Mouse (Mus musculus) kidney, adult 8-10 months (tissue): Measurements from ENCODE around the gene Rab3c.

ENCODE experiments used
- DNase-seq, 2 experiments: peaks; one replicate each; pipeline ENCODE4 v3.0.0; 2022

Gene Rab3c

DNA sequence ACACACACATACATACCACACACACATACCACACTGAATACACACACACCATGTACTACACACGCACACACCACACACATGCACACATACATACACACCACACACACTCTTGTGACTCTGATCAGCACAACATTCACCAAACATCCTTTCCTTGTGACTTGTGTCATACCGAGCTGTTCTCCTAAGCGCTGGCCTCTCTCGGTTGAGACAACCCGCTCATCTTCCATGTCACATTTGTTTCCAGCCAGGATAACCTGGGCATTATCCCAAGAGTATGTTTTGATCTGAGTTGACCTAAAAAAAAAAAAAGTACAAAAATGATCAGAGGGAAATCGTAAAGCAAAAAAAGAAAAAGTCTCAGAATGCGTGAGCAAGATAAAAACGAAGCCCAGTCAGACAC, 196.8 kb downstream of the Rab3c start:
- no peak for DNase-seq

DNA sequence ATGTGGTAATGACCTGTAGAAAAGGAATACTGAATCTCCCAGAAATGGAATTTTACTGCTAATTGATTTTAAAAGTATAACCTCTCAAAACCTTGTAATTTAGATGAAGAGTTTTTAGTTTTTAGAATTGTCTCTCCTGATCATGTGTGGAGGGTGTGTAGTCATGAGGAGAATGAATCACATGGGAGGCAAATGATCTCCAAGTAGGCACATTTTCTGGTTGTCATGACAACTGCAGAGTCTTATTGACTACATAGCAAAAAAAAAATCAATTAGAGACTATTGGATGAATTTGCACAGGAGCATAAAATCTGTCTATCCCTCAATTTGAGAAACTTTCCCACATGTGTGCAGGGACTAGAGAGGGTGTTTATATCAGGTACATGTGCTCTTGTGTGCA, 199.6 kb downstream of the Rab3c start:
- no peak for DNase-seq

DNA sequence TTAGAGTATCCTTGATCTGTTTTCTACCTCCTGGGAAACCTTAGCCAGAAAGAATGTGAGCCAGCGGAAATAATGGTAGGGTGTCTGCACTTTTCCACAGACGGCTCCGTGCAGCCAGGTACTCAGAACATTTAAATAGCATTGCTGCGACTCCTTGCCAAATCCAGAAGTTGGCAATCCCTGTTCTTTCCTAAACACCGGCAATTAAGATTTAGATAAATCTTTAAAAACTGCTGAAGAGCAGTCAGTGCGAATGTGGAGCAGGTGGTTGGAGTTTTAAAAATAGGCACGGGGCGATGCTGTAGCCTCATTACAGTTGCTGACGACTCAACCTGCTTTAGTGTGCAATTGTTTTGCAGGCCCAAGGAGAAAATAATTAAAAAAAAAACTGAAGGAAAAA, 205.2 kb downstream of the Rab3c start:
- no peak for DNase-seq

DNA sequence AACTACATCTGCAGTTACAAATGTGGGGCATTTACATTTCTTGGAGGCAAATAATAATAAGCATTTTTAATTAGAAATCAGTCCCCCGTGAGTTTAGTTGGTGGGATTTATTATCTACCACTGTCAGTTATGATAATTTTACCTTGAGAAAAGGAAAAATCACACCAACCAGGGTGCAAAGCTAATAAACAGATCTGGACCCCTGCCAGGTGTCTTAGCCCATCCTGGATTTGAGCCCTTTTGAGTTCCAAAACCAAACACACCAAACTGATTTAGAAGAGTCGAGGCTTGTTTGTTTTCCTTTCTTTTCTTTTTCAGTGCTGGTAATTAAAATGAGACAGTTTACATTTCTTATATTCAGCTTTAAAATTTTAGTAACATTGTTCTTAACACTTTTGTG, 206.6 kb downstream of the Rab3c start:
- no peak for DNase-seq

DNA sequence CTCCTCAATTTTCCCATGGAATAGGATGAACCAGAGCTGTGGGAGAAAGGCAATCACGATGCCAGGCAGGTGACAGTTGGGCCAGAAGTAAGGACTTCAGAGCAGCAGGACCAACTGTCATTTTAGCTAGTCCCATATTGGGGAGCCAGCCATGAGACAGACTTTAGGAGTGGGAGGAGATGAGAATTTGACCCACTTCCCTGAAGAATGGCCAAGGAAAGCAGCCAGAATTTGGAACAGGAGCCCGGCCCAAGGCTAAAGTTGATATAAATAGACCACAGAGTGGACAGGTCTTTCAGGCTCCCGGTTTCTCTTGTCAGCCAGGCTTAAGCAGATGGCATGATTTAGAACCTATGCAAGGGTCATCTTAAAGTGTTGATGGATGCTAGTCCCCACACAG, 213.6 kb downstream of the Rab3c start:
- DNase-seq, result no peak

DNA sequence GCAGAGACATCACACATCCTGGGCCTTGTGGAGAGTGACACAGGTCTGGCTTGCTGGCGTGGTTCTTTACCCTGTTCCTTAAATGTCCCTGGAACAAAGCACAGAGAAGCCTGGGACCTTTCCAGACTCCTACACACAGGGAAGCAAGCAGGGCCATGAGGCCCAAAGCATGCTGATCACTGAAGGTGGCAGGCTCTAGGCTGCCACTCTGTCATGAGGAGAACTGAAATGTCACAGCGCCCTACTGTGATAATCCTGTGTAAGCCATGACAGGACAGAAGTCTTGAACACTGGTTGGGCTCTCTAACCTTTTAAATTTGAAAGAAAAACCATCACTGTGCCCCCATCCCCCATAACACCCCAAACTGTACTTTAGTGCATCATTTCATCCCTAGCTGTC, 214.1 kb downstream of the Rab3c start:
- no peak for DNase-seq

DNA sequence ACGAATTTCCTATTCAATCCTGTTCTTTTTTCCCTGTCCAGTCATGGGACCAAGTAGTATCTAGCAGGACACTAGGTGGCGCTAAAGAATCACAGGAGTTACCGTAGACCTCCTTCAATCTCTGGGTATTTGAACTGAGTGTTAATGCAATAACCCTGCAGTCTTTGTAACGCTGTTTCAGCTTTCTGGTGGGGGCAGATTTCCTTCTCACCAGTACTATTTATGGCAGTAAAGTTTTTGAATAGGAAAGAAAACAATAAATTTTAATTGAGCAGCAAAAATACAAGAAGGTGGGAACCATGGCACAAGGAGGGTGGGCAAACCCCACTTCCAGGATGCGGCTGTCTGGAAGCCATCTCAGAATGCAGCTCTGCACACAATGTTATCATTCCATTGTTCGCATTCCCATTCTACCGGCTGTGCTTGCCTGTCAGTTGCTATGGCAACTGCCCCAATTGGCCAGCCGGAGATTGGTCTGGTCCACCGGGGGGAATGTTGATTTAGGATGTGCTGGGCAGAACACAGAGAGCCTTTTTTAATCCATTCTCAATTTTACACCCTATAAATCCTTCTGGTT, 217.9 kb downstream of the Rab3c start:
- peak; percentile 36 to 67 for DNase-seq

DNA sequence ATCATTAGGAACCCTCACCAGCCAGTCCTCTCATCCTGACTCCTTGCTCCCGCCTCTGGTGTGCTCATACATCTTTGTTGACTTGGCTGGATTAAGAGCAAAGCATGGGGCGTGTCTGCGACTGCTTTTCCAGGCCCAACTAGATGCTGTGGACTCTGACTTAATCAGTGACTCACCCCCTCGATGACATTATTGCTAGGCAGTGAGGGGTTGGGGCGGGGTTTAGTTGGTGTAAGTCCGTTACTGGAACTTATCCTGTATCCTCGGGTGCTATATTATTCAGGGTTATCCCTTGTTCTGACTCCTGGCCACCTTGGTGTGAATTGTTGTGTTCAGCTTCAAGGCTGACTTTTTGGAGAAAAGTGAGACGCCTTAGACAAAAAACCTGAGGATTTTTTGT, 218.5 kb downstream of the Rab3c start:
- DNase-seq, result no peak

DNA sequence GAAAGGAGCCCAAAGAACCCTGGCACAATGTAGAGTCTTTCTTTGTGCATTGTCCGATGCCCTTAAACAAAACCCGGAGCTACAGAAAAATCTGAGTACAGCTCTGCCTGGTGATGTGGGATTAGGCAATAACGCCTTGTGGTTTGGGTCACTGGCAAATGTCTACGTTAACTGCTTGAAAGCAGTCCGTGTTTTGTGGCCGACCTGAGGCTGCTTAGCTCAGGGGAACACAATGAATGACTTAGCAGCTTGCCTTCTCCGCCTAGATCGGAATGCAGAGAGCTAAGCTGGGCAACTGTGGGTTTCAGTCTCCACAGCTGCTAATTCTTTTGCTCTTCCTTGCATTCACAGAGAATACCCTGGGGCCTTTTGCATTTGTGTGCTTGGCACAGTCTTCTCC, 226.3 kb downstream of the Rab3c start:
- no peak for DNase-seq

DNA sequence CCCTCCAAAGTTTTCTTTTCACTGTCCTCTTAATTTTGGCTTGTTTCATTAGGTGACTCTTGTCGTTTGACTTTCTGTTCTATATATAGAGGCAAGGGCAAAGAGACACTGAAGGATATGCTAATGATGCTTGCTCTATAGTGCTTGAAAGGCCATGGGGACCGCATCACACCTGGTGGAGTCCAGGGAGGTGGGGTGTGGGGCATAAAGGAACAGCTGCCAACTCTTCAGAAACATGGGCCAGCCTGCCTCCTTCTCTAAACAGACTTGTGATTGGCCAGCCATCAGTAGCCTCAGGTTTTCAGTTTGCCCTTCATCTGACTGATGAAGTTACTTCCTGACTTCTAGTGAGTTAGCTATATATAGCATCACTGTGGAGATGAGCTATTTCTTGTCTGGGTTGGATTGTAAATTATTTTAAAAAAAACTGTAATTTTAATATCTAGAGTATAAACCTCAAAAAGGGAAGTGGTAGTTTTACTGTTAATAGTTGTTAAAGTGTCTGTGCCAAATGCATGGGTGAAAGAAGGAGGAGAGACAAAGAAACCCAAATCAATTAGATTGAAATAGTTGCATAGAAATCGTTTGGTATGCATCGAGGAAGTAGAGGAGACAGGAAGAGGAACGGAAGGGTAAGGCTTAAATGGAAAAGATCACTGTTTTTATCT, 231.9 kb downstream of the Rab3c start:
- DNase-seq, result no peak

DNA sequence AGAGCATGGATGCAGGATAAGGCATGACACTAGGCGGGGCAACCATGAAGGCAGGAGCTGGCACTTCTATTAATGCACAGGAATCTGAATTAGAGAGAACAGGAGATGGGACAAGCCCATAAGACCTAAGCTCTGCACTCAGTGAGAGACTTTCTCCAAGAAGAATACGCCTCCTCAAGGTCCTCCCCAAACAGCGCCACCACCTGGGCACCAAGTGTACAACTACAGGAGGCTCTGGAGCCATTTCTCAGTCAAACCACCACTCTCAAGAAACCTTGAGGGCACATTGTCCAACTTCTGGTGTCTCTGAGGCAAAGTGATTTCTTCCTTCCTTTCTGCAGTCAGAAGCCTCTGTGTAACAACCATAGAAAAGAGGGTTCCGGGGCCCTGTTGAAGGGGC, 236.4 kb downstream of the Rab3c start:
- DNase-seq, result no peak

DNA sequence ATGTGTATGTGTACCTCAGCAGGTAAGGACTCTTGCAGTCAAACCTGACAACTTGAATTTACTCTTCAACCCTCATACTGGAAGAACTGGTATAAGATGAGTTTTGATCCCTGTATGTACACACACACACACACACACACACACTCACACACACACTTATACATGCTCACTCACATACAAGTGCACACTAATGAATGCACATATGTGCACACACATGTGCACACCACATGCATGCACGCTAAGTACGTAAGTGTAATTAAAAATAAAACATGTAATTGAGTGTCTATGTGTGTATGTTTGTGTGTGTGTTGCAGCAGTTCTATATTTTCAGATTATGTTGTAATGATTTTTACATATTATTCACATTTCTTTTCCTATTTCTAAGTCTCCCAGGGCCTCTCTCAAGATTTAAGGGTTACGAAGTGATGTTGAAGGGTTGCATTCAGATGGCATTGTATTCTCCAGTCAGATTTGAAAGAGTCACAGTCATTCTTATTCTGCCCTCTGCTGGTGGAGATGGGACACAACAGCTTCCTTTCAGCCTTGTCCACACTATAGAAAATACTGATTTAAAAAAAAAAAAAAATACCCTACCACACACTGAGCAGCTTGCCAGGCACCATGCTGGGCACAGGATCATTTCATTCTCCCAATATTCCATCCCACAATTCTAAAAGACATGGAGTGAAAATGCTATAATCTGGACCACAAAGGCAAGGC, 240.9 kb downstream of the Rab3c start:
- DNase-seq, result peak in 1 of 2 experiments; percentile 14

DNA sequence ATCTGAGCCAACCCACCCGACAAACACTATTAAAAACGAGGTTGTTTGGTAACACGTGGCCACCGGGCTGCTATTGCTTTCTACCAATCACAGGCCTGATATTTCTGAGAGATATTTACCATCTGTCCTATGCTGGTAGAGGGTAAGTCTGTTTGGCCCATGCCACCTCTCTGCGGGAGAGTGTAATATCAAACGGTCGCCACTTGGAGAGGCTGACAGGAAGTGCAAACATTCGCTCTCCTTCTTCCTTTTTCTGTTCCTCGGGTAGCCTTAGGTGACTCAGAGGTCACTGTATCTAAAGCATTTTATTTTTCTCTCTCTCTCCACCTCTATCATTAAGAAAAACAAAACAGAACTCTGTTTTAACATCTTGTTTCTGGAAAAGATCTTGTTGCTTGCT, 241.6 kb downstream of the Rab3c start:
- DNase-seq, result no peak

DNA sequence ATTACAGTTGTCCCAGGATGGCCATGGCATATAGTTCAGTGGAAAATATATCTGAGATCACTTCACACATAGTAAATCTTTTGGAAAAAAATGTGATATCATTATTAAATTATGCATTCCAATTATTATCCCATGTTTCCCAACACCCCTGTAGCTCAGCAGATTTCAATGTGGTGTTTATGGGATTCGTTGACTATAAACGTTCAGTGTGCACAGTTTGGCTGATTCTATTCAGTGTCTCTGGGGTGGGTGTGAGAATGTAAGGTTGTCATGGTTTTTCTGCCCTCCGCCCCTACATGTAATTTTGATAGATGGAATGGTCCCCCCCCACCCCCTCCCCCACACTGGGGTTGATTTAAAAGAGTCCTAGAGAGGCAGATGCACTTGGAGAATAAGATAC, 242.3 kb downstream of the Rab3c start:
- DNase-seq, result no peak

DNA sequence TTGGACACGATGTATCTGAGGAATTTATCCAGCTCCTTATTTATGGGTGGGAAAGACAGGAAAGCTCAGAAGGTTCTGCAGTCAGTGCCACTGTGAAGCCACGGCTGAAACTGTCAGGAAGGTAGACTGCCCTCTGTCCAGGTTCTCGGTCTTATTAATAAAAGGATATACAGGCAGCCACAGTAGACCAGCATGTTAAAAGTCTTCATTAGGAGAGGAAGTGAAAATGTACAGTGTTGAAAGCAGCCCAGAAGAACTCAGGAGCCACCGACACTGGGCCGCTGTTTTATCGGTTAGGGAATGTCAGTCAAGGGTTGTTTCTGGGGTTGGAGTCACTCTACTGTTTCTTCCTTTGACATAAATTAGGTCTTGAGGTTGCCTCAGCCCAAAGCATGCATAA, 245.9 kb downstream of the Rab3c start:
- DNase-seq, result no peak

DNA sequence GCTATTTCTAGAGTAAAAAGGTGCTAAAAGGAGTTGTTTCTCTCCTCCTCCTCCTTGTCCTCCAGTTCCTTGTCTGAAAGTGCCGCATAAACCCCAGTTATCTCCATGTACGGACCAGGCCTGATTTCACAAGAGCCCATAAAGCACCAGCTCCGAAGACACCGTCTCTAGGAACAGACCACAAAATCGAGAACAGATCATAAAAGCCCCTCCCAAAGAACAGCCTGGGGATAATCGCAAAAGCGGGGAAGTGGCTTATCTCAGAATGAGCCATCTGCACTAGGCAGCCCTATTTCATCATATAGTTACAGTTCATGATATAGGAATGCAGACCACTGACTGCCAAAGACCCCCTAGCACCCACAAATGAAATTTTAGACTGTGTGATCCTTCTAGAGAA, 246.8 kb downstream of the Rab3c start:
- DNase-seq, result no peak

DNA sequence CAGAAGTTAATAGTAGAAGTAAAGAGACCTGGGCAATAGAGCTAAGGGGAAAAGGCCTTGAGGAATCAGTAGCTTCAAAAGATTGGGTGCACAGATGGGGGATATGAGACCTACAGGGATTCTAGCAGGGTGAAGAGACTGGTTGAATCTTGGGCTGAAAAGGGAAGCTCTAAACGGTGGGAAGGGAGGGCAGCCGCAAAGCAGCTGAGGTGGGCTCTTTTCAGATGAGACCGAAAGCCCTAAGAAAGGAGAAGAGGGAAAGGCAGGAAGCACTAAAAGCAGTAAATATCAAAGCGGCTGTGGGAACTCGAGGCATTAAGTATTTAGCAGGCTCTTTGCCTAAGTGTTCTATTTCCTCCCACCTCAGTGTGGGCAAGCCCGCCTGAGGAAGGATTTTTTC, 248.9 kb downstream of the Rab3c start:
- DNase-seq, result no peak

DNA sequence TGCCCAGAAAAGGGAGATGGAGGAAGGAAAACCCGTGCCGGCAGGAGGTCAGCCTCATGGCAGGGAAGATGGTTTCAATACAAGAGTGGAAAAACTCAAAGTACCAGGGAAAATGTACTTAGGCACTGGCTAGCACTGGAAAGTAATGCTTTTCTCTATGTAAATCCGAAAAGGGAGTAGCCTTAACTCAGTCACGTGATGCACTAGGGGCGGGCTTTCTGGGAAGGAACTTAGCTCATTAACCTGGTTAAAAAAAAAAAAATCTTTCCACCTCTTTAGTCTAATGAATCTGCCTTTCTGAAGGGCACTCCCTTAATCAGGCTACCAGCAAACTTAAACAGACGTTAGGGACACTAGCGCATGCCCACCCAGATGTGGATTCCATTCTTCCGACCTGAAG, 249.7 kb downstream of the Rab3c start:
- no peak for DNase-seq

DNA sequence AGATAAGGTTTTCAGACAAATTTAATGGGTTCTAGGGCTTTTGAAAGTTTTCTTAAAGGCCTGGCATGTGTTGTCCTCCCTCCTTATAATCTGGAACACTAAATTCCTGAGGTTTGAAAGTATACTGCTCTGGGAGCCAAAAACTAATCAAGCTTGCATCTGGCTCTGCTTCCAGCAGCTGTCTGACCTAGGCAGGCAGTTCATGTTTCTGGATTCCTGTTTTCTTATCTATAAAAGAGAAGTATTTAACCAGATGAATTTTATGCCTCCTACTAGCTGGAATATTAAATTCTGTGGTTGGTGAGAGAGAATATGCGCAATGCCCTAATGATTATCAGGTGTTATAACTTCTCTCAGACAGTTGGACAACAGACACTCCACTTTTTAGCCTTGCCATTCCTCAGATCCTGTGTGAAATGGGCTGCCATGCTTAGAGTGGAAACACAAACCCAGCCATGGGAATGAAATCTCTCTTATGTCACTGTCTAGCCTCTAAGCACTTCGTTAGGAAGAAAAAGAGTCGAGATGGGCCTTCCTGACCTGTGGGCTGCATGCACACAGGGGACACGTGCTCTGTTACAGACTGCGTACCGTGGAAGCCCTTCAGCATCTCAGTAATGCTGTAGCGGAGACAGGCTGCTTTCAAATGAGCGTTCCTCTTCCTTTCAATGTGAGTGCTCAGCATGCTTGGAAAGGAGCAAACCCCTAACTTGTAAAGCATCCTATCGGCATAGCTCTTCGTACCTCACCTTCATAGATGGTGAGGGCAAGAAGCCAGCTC, 256.2 kb downstream of the Rab3c start:
- DNase-seq, result no peak

DNA sequence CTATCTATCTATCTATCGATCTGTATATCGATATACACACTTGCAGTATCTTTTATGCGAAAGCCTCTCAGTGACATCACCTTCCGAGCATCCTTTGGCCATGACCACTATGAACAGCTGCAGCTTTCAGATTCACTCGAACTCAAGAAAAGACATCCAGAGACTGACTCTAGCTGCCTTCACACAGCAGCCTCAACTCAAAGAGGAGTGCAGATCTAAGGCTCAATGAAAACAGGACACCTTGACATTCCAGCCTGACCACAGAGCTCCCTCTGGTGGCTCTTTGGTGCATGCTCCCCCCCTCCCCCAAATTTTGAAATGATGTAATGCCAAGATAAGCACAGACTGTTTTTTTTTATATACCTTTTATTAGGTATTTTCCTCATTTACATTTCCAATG, 257.8 kb downstream of the Rab3c start:
- DNase-seq, result no peak

DNA sequence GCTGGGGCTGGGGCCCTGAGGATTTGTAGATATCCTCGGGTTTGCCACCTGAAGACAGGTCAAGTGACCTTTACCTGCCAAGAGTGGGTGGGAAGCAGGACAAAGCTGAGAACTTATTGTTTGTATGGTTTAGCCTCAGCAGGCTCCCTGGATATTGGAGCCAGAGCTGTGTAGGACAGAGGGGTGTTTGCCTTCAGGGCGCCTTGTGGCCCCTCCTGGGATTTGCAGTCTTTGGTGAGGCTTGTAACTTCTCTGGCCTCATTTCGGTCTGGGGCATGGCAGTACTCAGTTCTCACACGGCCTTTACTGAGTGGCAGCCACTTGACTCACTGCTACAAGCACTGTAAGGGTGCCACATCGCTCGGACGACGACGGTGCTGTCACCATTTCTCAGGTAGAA, 261.0 kb downstream of the Rab3c start:
- DNase-seq, result no peak

DNA sequence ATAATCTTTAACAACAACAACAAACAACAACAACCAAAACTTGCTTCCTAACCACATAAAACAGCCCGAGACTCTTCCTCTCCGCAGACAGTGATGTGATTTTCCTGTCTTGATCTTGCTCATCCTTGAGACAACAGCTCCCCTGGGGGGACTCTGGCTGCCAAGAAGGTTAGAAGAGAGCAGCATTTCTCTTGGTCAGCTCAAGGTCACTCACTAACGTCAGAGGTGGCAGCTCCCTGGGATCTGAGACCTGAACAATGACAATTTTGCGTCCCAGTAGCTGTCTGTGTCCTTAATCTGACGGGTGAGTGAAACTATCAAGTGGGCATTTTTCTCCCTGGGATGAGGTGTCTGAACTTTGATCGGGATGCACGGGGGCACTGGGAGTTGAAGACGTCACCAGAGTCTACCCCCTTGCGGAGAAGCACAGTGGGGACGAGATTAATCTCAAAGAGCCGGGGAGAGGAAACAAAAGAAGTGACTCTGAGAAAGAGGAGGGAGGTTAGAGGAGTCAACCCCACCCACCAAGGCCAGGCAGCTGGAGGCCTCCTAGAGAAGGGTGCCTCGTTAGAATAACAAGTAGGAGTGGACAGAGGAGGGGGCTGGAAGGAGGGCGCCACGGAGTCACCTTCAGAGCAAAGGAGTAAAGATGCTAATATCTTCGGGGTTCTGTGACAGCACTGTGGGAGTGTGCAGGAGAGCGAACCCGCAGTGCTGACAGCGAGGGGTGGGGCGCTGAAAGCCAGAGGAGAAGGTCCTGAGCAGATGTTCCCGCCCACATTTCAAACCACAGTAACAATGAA, 261.7 kb downstream of the Rab3c start:
- peak in 1 of 2 experiments; percentile 4 for DNase-seq

DNA sequence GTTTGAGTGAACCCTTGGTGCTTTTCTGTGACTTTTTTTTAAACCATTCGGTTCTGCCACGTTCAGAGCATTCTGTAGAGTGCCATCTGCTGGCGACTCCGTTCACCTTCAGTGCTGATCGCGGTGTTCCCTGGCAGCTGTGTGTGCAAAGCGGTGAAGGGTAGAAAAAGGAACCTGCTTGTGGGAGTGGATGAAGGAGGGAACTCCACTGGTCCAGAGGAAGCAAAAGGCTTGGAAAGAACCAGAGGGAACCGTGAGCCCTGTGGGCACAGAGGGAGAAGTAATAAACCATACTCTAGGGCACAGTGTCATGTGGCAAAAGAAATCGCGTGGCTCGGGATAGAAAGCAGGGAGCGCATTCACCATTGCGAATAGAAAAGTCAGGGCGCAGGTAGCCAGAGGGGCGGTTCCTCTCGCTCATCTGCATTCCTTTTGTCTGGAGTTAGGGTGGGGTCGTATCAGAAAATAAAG, 262.3 kb downstream of the Rab3c start:
- peak; percentile 52 to 85 for DNase-seq
